Mouse (Mus musculus) midbrain, postnatal 0 days (tissue): Measurements from ENCODE around the gene Pde6d. TPM values are rescaled to one million over a fixed set of nuclear protein-coding genes. Genes with fewer than 3 reads are reported as not detected.
"Not testable (repeated sequence)": the region's sequence is repeated elsewhere in the genome, so short reads cannot be mapped to it uniquely, and the experiment has no call there.

Source experiments
- ATAC-seq: fragments of 200-750 bp; cut with Nextera tagmentation; 2 replicates; pipeline ENCODE4 v1.8.0; 2017; ENCODE audit warnings: moderate number of reproducible peaks, mild to moderate bottlenecking, moderate TSS enrichment, moderate library complexity; ENCODE audit not compliant: low FRiP score
- DNase-seq: peaks from one replicate; pipeline ENCODE4 v3.0.0-alpha.2; 2015; ENCODE audit warnings: low spot score
- H3K27ac ChIP-seq: fragments of 300-500 bp; sonication (generic); 2 replicates; pipeline ENCODE4 v1.5.1; 2014; ENCODE audit warnings: low read depth, mild to moderate bottlenecking, low read length, mixed read lengths
- H3K27me3 ChIP-seq: fragments of 300-500 bp; sonication (generic); 2 replicates; pipeline ENCODE4 v1.6.1; 2014; ENCODE audit warnings: low read length, control low read depth, mixed read lengths; ENCODE audit not compliant: insufficient read depth
- H3K36me3 ChIP-seq: fragments of 300-500 bp; sonication (generic); 2 replicates; pipeline ENCODE4 v1.6.1; 2014; ENCODE audit warnings: low read length, control low read depth, mixed read lengths; ENCODE audit not compliant: insufficient read depth
- H3K4me1 ChIP-seq: fragments of 300-500 bp; sonication (generic); 2 replicates; pipeline ENCODE4 v1.6.1; 2014; ENCODE audit warnings: mild to moderate bottlenecking, control low read depth, antibody characterized with exemption, low read length, mixed read lengths; ENCODE audit not compliant: insufficient read depth
- H3K4me2 ChIP-seq: fragments of 300-500 bp; sonication (generic); 2 replicates; pipeline ENCODE4 v1.6.1; 2014; ENCODE audit warnings: low read depth, mild to moderate bottlenecking, low read length, mixed read lengths; ENCODE audit not compliant: poor library complexity, severe bottlenecking
- H3K4me3 ChIP-seq: fragments of 300-500 bp; sonication (generic); 2 replicates; pipeline ENCODE4 v1.5.1; 2014; ENCODE audit warnings: low read depth, mild to moderate bottlenecking, low read length, moderate library complexity
- H3K9ac ChIP-seq: fragments of 300-500 bp; sonication (generic); replicated peaks from 2 replicates; pipeline ENCODE4 v1.6.1; 2014; ENCODE audit warnings: mild to moderate bottlenecking, low read length, moderate library complexity, mixed read lengths; ENCODE audit not compliant: poor library complexity, severe bottlenecking
- H3K9me3 ChIP-seq: fragments of 300-500 bp; sonication (generic); 2 replicates; pipeline ENCODE4 v1.6.1; 2016; ENCODE audit warnings: low read length, control low read depth
- CTCF ChIP-seq: IDR thresholded peaks from 2 replicates; pipeline ENCODE4 v1.5.1; 2016; ENCODE audit warnings: antibody characterized with exemption, mild to moderate bottlenecking
- WGBS: fragments of 180-500 bp; shearing (Covaris S2); extraction: QIAGEN DNeasy Blood & Tissue Kit; methylation state at CpG from one replicate; pipeline ENCODE4 v1.1.7; 2014; 5-methylcytosine and 5-hydroxymethylcytosine counted together
- polyA plus RNA-seq: library from polyadenylated mRNA; unstranded; fragments of >200 nt; fragmentation: Nextera tagmentation; extraction: Ambion mirVana; gene quantifications from 2 replicates; pipeline ENCODE4 v1.2.1, GENCODE M21; 2015
- total RNA-seq: library from RNA; depleted of rRNA; stranded (reverse); fragments of >200 nt; gene quantifications from 2 replicates; pipeline ENCODE4 v1.2.3, GENCODE M21; 2014

Gene Pde6d
- total and polyA plus RNA-seq, 2 experiments from 2014 or later, result 48.1 to 124 TPM

GRCm38 (mm10) chr1:86523776-86524618, 58.4 kb downstream of the Pde6d start:
- no peak for DNase-seq
- Histone ChIP-seq H3K4me1 (peaks cover 7% of the 10 kb centered on the region), H3K9ac (peak overlapping the region; percentile 86), H3K36me3 (no peaks in the 10 kb centered on the region), H3K27me3 (no peaks in the 10 kb centered on the region), H3K4me2 (peak overlapping the region; percentile 82; the same call in 1 of the 2 replicates), H3K4me3 (peak overlapping the region; percentile 98; the same call in 1 of the 2 replicates), H3K9me3 (no peaks in the 10 kb centered on the region), H3K27ac (peak overlapping the region; percentile 100)
- ATAC-seq, result no peak
- 84% methylated on average over 8 of the region's 8 CpGs for WGBS
- TF ChIP-seq CTCF, result no peak

GRCm38 (mm10) chr1:86522286-86522871, 60.0 kb downstream of the Pde6d start:
- no peak overlapping the region for H3K4me3 ChIP-seq
- no peak overlapping the region for H3K4me2 ChIP-seq
- DNase-seq (no peak), ATAC-seq (no peak)
- H3K36me3 ChIP-seq, result no peaks in the 10 kb centered on the region
- WGBS, result 54% methylated on average over 7 of the region's 7 CpGs
- peak overlapping the region; percentile 26; the same call in 1 of the 2 replicates for H3K27ac ChIP-seq
- no peaks in the 10 kb centered on the region for H3K27me3 ChIP-seq
- H3K4me1 ChIP-seq, result peaks cover 7% of the 10 kb centered on the region
- no peaks in the 10 kb centered on the region for H3K9me3 ChIP-seq
- TF ChIP-seq CTCF, result no peak
- 0 out of 2 replicates have a peak overlapping the region, but pooled peaks have one; percentile 8 for H3K9ac ChIP-seq

- DNase-seq (no peak), ATAC-seq (no peak)
- H3K4me2 ChIP-seq, result no peak overlapping the region
- no peak overlapping the region for H3K9ac ChIP-seq
- no peaks in the 10 kb centered on the region for H3K27me3 ChIP-seq
- no peaks in the 10 kb centered on the region for H3K36me3 ChIP-seq
- H3K4me3 ChIP-seq, result no peak overlapping the region
- TF ChIP-seq CTCF, result peak; percentile 57
- no peaks in the 10 kb centered on the region for H3K9me3 ChIP-seq
- H3K4me1 ChIP-seq, result peaks cover 7% of the 10 kb centered on the region
- no peak overlapping the region for H3K27ac ChIP-seq
- 35% methylated on average over 7 of the region's 7 CpGs for WGBS
These were observed 62.1 kb downstream of the Pde6d start for GRCm38 (mm10) chr1:86520361-86520760.

DNA sequence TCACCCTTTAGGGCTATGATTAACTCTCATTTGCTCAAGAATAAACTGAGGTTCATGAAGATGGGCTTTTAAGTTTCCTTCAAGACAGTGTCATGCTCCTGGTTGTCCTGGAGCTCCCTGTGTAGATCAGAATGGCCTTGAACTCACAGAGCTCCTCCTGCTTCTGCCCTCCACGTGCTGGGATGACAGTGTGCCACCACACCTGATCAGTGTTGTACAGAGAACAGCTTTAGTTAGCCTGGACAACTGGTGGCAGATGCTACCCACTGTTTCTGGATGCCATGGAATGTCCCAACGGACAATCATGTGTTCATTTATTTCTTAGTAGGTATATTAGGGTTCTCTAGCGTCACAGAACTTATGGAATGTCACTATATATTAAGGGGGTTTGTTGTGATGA, 65.4 kb downstream of the Pde6d start:
- Histone ChIP-seq H3K9me3 (no peaks in the 10 kb centered on the region), H3K4me1 (no peaks in the 10 kb centered on the region), H3K4me3 (no peak overlapping the region), H3K9ac (no peak overlapping the region), H3K36me3 (no peaks in the 10 kb centered on the region), H3K27me3 (no peaks in the 10 kb centered on the region), H3K4me2 (no peak overlapping the region), H3K27ac (no peak overlapping the region)
- WGBS, result 68% methylated on average over 3 of the region's 3 CpGs
- ATAC-seq, result no peak
- DNase-seq, result no peak
- no peak for TF ChIP-seq CTCF

DNA sequence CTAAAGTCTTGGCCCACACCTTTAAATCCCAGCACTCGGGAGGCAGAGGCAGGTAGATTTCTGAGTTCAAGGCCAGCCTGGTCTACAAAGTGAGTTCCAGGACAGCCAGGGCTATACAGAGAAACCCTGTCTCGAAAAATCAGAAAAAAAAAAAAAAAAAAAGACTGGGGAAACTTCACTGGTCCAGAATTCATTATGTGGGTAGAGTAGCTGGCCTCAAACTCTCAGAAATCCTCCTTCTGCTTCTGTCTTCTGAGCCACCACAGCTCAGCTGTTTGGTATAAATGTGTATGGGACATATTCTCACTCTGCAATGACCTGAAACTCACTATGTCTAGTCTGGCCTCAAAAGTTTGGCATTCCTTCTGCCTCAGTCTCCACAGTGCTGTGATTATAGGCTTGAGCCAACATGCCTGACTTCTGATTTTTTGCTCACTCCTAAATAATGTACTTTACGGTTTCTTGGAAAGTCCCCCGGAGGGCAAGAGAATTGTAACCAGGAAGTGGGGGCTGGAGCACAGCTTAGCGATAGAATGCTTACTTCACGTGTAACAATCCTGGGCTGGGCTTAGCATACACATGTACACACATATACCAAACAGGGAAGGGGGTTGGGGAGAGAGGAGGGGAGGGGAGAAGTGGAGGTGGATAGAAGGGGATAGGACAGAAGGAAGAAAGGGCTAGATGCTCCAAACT, 66.6 kb downstream of the Pde6d start:
- no peaks in the 10 kb centered on the region for H3K36me3 ChIP-seq
- DNase-seq (no peak), ATAC-seq (no peak)
- no peak overlapping the region for H3K4me2 ChIP-seq
- no peaks in the 10 kb centered on the region for H3K9me3 ChIP-seq
- TF ChIP-seq CTCF, result no peak
- H3K27ac ChIP-seq, result no peak overlapping the region
- H3K4me1 ChIP-seq, result no peaks in the 10 kb centered on the region
- no peak overlapping the region for H3K9ac ChIP-seq
- H3K27me3 ChIP-seq, result no peaks in the 10 kb centered on the region
- no peak overlapping the region for H3K4me3 ChIP-seq
- WGBS, result 77% methylated on average over 6 of the region's 6 CpGs

GRCm38 (mm10) chr1:86513031-86513430, 69.4 kb downstream of the Pde6d start:
- not testable (repeated sequence) for H3K4me1 ChIP-seq, DNase-seq, H3K9ac ChIP-seq, H3K4me3 ChIP-seq, H3K36me3 ChIP-seq, H3K9me3 ChIP-seq, ATAC-seq, H3K27ac ChIP-seq, H3K4me2 ChIP-seq, H3K27me3 ChIP-seq
- WGBS, result 60% methylated on average over 1 of the region's 1 CpGs
